Mouse (Mus musculus): ENCODE data around the gene Gm26602. TPM values are rescaled to one million over a fixed set of nuclear protein-coding genes. Genes with fewer than 3 reads are reported as not detected.
"Not testable (repeated sequence)": the region's sequence is repeated elsewhere in the genome, so short reads cannot be mapped to it uniquely, and the experiment has no call there.

Gene Gm26602
- polyA plus RNA-seq, 1 experiment from 2014 or later: 1.9 TPM

DNA sequence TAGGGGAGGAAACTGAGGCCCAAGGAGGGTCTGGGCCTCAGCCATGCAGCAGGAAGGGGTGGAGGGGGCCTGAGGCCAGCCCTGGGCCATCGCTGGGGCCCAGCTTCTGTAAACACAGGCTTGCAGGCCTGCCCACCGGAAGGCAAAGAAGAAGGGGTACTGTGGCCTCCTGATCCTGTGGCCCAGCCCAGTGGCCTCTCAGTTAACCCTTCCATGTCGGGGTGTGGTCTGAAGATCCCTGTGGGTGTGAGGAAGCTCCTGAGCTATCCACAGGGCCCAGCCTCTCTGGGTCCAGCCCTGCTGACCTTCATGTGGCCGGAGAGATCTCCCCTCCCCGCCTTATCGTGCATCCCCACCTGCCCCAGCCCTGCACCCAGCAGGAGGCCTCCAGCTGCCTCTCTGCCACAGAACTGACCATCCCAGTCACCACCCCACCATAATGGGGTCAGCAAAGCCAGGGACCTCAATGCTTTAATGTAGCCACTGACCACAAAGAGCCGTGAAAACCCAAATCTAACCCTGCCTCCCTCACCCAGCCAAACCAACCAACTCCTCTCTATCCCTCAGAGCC lies 36.2 kb downstream of the Gm26602 start:
- Histone ChIP-seq H3K4me3 (peak overlapping the region; percentile 34), H3K36me3 (replicated peaks) (peaks cover 62% of the 10 kb centered on the region), H3K27ac (peak overlapping the region; percentile 85), H3K4me1 (peaks cover 57% of the 10 kb centered on the region), H3K27me3 (ENCODE audit: poor library complexity, severe bottlenecking) (0 out of 2 replicates have a peak, but pooled peaks cover 4% of the 10 kb centered on the region), H3K9me3 (no peaks in the 10 kb centered on the region)
- peak; percentile 52 for DNase-seq (ENCODE audit: extremely low spot score, low spot score)
- WGBS: 8% methylated on average over 7 of the region's 7 CpGs

GRCm38 (mm10) chr10:79947502-79947901 lies 36.8 kb downstream of the Gm26602 start:
- Histone ChIP-seq H3K9me3 (no peaks in the 10 kb centered on the region), H3K4me3 (peak overlapping the region; percentile 34), H3K27me3 (ENCODE audit: poor library complexity, severe bottlenecking) (0 out of 2 replicates have a peak, but pooled peaks cover 4% of the 10 kb centered on the region), H3K27ac (peak overlapping the region; percentile 85), H3K36me3 (replicated peaks) (peaks cover 57% of the 10 kb centered on the region), H3K4me1 (peaks cover 57% of the 10 kb centered on the region)
- no peak for DNase-seq (ENCODE audit: extremely low spot score, low spot score)
- 75% methylated on average over 6 of the region's 6 CpGs for WGBS

DNA sequence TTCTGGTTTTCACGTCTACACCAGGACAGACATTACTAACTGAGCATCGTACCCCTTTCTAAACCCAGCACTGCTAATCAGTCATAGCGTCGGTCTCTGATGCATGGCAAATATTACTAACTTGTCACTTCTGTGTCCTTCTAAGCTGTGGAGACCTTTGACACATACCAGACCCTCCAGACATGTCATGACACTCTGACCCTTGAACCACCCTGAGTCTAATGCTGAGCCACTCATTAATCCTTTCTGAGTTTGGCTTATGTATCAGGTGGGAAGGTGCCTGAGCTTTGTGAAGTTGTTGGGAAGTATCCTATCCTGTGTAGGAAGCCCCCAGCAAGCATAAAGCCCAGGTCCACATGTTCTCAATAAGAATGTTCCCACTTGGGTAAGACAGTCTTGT lies 39.2 kb downstream of the Gm26602 start:
- H3K4me1 ChIP-seq: peaks cover 37% of the 10 kb centered on the region
- H3K27ac ChIP-seq: no peak overlapping the region
- 0 out of 2 replicates have a peak, but pooled peaks cover 4% of the 10 kb centered on the region for H3K27me3 ChIP-seq (ENCODE audit: poor library complexity, severe bottlenecking)
- no peaks in the 10 kb centered on the region for H3K9me3 ChIP-seq
- DNase-seq (ENCODE audit: extremely low spot score, low spot score): no peak
- WGBS: 89% methylated on average over 4 of the region's 4 CpGs
- no peak overlapping the region for H3K4me3 ChIP-seq
- H3K36me3 ChIP-seq (replicated peaks): peaks cover 64% of the 10 kb centered on the region

DNA sequence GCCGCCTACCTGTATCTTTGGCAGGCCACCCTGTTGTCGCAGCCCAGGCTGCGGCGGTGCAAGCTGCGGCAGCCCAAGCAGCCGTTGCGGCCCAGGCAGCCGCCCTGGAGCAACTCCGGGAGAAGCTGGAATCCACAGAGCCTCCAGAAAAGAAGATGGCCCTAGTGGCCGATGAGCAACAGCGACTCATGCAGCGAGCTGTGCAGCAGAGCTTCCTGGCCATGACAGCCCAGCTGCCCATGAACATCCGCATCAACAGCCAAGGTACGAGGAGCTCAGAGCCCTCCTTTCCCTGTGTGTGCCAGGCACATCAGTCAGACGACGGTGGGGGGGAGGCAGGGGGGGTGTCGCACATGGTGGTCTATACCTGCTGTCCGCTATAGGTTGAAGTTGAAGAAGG lies 40.0 kb downstream of the Gm26602 start:
- 86% methylated on average over 18 of the region's 18 CpGs for WGBS
- peak overlapping the region; percentile 13; the same call in 1 of the 2 replicates for H3K4me3 ChIP-seq
- H3K27ac ChIP-seq: no peak overlapping the region
- H3K4me1 ChIP-seq: peaks cover 29% of the 10 kb centered on the region
- no peaks in the 10 kb centered on the region for H3K9me3 ChIP-seq
- no peak for DNase-seq (ENCODE audit: extremely low spot score, low spot score)
- H3K36me3 ChIP-seq (replicated peaks): peaks cover 64% of the 10 kb centered on the region
- peaks cover 8% of the 10 kb centered on the region for H3K27me3 ChIP-seq (ENCODE audit: poor library complexity, severe bottlenecking)

DNA sequence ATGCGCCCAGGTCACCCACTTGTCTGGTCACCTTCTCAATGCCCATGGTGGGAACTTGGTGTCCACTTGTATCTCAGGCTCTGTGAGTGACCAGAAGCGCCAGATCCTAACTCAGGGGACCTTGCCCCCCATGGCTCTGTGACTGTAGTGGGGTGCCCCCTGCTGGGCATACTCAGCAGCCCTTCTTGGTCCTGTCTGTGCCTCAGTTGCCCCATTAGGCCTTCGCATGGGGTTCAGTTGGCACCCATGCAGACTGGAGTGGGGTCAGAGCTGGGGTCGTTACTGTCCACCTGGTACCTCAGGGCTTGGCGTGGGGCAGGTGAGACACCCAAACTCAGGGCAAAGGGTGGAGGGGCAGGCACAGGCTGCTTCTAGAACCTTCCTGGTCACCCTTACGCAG lies 43.3 kb downstream of the Gm26602 start:
- Histone ChIP-seq H3K9me3 (no peaks in the 10 kb centered on the region), H3K27me3 (ENCODE audit: poor library complexity, severe bottlenecking) (peaks cover 19% of the 10 kb centered on the region), H3K27ac (no peak overlapping the region), H3K4me1 (peaks cover 20% of the 10 kb centered on the region), H3K36me3 (replicated peaks) (peaks cover 42% of the 10 kb centered on the region), H3K4me3 (0 out of 2 replicates have a peak overlapping the region, but pooled peaks have one; percentile 7)
- 91% methylated on average over 6 of the region's 6 CpGs for WGBS
- no peak for DNase-seq (ENCODE audit: extremely low spot score, low spot score)

DNA sequence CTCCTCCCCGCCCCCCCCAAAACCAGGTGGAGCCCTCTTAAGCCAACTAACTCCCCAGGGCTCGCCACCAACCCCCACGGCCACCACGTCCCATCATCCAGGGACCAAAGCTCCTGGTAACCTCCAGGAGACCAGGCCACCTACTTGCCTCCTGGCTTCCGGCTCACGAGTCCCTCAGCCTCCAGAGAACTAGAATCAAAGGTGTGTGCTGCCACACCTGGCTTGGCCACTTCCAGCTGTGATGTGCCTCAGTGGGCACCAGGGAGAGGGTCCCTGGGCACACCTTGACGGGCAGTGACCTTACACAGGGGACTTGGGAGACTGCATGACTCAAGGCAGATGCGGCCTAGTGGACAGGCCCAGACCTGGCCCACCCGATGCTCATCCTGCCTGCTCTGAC lies 45.0 kb downstream of the Gm26602 start:
- Histone ChIP-seq H3K27me3 (ENCODE audit: poor library complexity, severe bottlenecking) (peaks cover 15% of the 10 kb centered on the region), H3K36me3 (replicated peaks) (peaks cover 24% of the 10 kb centered on the region), H3K4me1 (peaks cover 31% of the 10 kb centered on the region), H3K27ac (peak overlapping the region; percentile 41; the same call in 1 of the 2 replicates), H3K4me3 (no peak overlapping the region), H3K9me3 (no peaks in the 10 kb centered on the region)
- DNase-seq (ENCODE audit: extremely low spot score, low spot score): no peak
- 79% methylated on average over 9 of the region's 9 CpGs for WGBS

DNA sequence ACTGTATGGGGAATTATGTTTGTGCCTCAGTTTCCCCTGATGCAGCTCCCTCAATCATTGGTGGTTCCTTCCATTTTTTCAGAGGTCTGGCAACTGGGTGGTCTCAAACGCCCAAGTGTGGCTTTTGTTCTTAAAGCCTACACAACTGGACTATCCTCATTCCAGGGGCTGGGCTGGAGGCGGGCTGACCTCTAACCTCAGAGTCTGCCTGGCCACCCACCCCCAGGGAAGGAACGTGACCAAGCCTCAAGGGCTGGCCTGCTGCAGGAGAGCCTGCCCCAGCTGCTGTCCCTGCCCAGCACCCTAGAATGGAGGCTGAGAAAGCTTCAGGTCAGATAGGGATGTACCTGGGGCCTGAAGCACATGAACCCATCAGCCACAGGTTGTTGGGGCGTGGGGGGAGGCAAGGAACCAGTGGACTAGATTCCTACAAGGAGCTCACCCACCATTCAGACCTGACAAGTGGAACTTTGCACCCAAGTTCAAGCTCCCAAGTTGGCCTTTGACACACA lies 46.0 kb downstream of the Gm26602 start:
- DNase-seq (ENCODE audit: extremely low spot score, low spot score): no peak
- peaks cover 15% of the 10 kb centered on the region for H3K27me3 ChIP-seq (ENCODE audit: poor library complexity, severe bottlenecking)
- H3K4me3 ChIP-seq: no peak overlapping the region
- no peak overlapping the region for H3K27ac ChIP-seq
- H3K4me1 ChIP-seq: peaks cover 39% of the 10 kb centered on the region
- 27% methylated on average over 4 of the region's 4 CpGs for WGBS
- peaks cover 21% of the 10 kb centered on the region for H3K36me3 ChIP-seq (replicated peaks)
- H3K9me3 ChIP-seq: no peaks in the 10 kb centered on the region

DNA sequence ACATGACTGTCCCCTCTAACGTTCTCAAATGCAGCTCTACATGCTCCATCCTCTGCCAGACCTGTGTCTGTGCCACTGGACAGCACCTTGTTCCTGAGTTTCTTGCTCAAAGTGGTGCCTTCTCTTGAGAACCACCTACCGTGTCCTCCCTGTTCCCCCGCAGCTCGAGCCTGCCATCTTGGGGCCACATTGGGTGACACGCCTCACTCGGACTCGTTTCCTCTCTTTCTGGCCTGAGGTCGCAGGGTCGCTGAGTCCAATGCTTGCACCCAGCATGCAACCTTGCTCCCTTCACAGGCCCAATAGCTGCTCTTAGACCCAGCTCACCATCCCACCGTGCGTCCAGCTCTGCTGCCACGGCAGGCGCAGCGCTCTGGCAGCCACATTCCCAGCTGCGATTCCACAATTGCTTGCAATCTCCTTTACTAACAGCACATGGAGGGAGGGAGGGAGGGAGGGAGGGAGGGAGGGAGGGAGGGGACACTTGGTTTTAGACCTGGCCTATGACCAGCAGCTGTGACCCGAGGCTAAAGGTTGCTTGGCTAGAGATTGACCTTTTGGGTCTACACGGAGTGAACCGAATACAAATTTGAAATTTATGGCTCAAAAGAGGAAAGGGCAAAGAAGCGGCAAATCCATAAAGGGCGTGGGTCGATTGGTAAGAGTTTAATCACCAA lies 47.6 kb downstream of the Gm26602 start:
- WGBS: 16% methylated on average over 21 of the region's 21 CpGs
- peak; percentile 76 for DNase-seq (ENCODE audit: extremely low spot score, low spot score)
- H3K9me3 ChIP-seq: no peaks in the 10 kb centered on the region
- peak overlapping the region; percentile 51 for H3K27ac ChIP-seq
- H3K4me1 ChIP-seq: peaks cover 39% of the 10 kb centered on the region
- peak overlapping the region; percentile 24 for H3K4me3 ChIP-seq
- H3K36me3 ChIP-seq (replicated peaks): peaks cover 27% of the 10 kb centered on the region
- peaks cover 15% of the 10 kb centered on the region for H3K27me3 ChIP-seq (ENCODE audit: poor library complexity, severe bottlenecking)

DNA sequence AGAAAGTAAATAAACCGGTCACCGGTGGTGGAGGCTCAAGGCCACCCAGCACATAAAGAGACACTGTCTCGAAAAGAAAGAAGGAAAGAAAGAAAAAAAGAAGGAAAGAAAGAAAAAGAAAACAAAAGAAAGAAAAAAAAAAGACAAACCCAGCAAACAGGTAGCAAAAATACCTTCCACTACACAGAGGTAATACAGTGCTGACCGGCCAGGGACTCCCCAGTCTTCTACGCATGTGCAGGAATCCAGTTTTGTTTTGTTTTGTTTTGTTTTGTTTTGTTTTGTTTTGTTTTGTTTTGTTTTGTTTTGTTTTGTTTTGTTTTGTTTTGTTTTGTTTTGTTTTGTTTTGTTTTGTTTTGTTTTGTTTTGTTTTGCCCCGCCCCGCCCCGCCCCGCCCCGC lies 48.8 kb downstream of the Gm26602 start:
- Histone ChIP-seq H3K4me3 (peak overlapping the region; percentile 99), H3K36me3 (replicated peaks) (peaks cover 34% of the 10 kb centered on the region), H3K27me3 (ENCODE audit: poor library complexity, severe bottlenecking) (peaks cover 15% of the 10 kb centered on the region), H3K4me1 (peaks cover 39% of the 10 kb centered on the region), H3K27ac (peak overlapping the region; percentile 91)
- DNase-seq (ENCODE audit: extremely low spot score, low spot score); H3K9me3 ChIP-seq: not testable (repeated sequence)
- 38% methylated on average over 10 of the region's 10 CpGs for WGBS

DNA sequence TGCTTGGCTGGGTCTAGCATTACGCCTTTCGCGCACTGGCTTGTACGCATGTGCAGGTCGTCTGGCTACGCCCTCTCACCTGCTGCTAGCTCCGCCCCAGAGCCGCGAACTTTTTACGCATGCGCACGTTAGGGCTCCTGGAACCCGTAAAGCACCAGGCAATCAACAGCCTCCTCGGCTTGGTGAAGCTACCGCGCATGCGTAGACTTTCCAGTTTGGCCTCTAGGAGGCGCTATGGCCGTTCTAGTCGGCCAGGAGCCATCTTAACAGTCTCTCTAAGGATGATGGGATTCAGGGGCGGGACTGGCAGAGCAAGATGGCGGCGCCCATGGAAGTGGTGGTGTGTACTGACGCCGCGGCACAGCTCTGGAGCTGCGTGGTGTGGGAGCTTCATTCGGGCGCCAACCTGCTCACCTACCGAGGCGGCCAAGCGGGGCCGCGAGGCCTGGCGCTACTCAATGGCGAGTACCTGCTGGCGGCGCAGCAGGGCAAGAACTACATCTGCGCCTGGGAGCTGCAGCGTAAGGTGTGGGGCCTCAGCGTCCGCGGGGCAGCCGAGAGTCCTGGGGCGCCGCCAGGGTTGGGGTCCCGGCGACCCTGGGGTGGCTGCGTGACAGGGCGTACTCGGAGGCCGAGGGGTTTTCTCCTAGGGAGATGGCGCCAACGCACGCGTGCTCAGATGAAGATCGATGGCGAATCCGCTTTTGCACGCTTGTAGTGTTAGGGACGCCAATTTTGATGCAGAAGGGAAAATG lies 49.4 kb downstream of the Gm26602 start, which contains the start of gene Wdr18:
Gene Wdr18, plus strand, starts transcription at position 306 of the 755 bp plus-strand sequence.
- Histone ChIP-seq H3K4me3 (peak within 1 kb of the TSS; percentile 99), H3K4me1 (peaks cover 39% of the 10 kb centered on the region), H3K36me3 (replicated peaks) (peaks cover 40% of the 10 kb centered on the region), H3K27me3 (ENCODE audit: poor library complexity, severe bottlenecking) (peaks cover 15% of the 10 kb centered on the region), H3K27ac (peak within 1 kb of the TSS; percentile 91), H3K9me3 (no peaks in the 10 kb centered on the region)
- under 1% methylated on average over 61 of the region's 61 CpGs for WGBS
- peak; percentile 100 for DNase-seq (ENCODE audit: extremely low spot score, low spot score)

All from forebrain, embryonic 10.5 days (tissue).